8 mouse cellular contexts compared by ENCODE assay signal in genomic region chr8:120505082-120505511, GRCm38 (mm10).
DNase-seq lines count a peak whose midpoint lies in the region; ATAC-seq and TF ChIP-seq lines count a peak whose summit lies in the region.

No protein-coding gene starts in this region.

- no peaks in the 10 kb centered on the region for H3K27me3 ChIP-seq in forebrain, embryonic 15.5 days
- H3K27me3 ChIP-seq in liver, embryonic 13.5 days, result no peaks in the 10 kb centered on the region
- no peaks in the 10 kb centered on the region for H3K27me3 ChIP-seq in stomach, embryonic 15.5 days (replicated peaks)

- intact Hi-C loops in heart, postnatal 36 days (cut with DNase I), result loop anchor here (2.0 kb wide), 1 partner anchor 30 kb away; no protein-coding TSS in a partner anchor

- peak; percentile 39; the same call in 1 of the 2 replicates for ATAC-seq in forebrain, embryonic 15.5 days (replicated peaks)
- ATAC-seq in liver, embryonic 13.5 days (ENCODE audit: low read depth), result no peak
- no peak for ATAC-seq in stomach, embryonic 15.5 days (ENCODE audit: insufficient read depth, low FRiP score, low read depth)

- peak overlapping the region; percentile 25 for H3K4me3 ChIP-seq in forebrain, embryonic 15.5 days
- peak overlapping the region; percentile 13; the same call in 1 of the 2 replicates for H3K4me3 ChIP-seq in liver, embryonic 13.5 days (replicated peaks)
- H3K4me3 ChIP-seq in stomach, embryonic 15.5 days (replicated peaks), result no peak overlapping the region

- H3K9ac ChIP-seq in forebrain, embryonic 15.5 days (replicated peaks), result peak overlapping the region; percentile 38
- peak overlapping the region; percentile 56 for H3K9ac ChIP-seq in liver, embryonic 13.5 days
- no peak overlapping the region for H3K9ac ChIP-seq in stomach, embryonic 15.5 days

- no peaks in the 10 kb centered on the region for H3K9me3 ChIP-seq in forebrain, embryonic 15.5 days
- H3K9me3 ChIP-seq in liver, embryonic 13.5 days (replicated peaks), result no peaks in the 10 kb centered on the region
- no peaks in the 10 kb centered on the region for H3K9me3 ChIP-seq in stomach, embryonic 15.5 days

- H3K4me2 ChIP-seq in forebrain, embryonic 15.5 days (replicated peaks), result peak overlapping the region; percentile 46
- H3K4me2 ChIP-seq in liver, embryonic 13.5 days, result peak overlapping the region; percentile 52
- H3K4me2 ChIP-seq in stomach, embryonic 15.5 days, result peak overlapping the region; percentile 38

- H3K27ac ChIP-seq in forebrain, embryonic 15.5 days (replicated peaks), result peak overlapping the region; percentile 88
- H3K27ac ChIP-seq in liver, embryonic 13.5 days, result peak overlapping the region; percentile 35
- H3K27ac ChIP-seq in stomach, embryonic 15.5 days, result peak overlapping the region; percentile 68

- TF ChIP-seq POLR2A in brain, embryonic 14.5 days (IDR thresholded peaks at IDR 0.05; ENCODE audit: borderline replicate concordance, extremely low read depth, insufficient read depth, insufficient read length, poor library complexity, severe bottlenecking), result no peak

- H3K4me1 ChIP-seq in forebrain, embryonic 15.5 days, result peaks cover 95% of the 10 kb centered on the region
- peaks cover 97% of the 10 kb centered on the region for H3K4me1 ChIP-seq in liver, embryonic 13.5 days (replicated peaks)
- H3K4me1 ChIP-seq in stomach, embryonic 15.5 days, result peaks cover 87% of the 10 kb centered on the region

- peak; percentile 96 for DNase-seq in heart, adult 11 months
- DNase-seq in heart, postnatal 36 days, result no peak
- peak; percentile 90 for DNase-seq in brain, embryonic 14.5 days (ENCODE audit: low read depth)
- DNase-seq in liver, embryonic 13.5 days, result no peak
- DNase-seq in layer of hippocampus, postnatal 25 days (ENCODE audit: extremely low spot score in 1 of 2, low spot score in 1 of 2), result no peak
- no peak for DNase-seq in gastrocnemius, postnatal 10 days

- no peak for TF ChIP-seq CTCF in brain, embryonic 14.5 days (IDR thresholded peaks at IDR 0.05; ENCODE audit: borderline replicate concordance, extremely low read depth, insufficient read depth, insufficient read length)

- 1% methylated on average over 19 of the region's 19 CpGs for WGBS in forebrain, embryonic 15.5 days
- 17% methylated on average over 19 of the region's 19 CpGs for WGBS in liver, embryonic 13.5 days (ENCODE audit: insufficient replicate concordance)
- WGBS in stomach, embryonic 15.5 days, result 13% methylated on average over 19 of the region's 19 CpGs

- H3K36me3 ChIP-seq in forebrain, embryonic 15.5 days, result no peaks in the 10 kb centered on the region
- peaks cover 25% of the 10 kb centered on the region for H3K36me3 ChIP-seq in liver, embryonic 13.5 days
- H3K36me3 ChIP-seq in stomach, embryonic 15.5 days, result no peaks in the 10 kb centered on the region

Comparison
In these comparisons a context has a peak if more than half of its experiments do, and no peak if none do; other contexts are left out.
1. DNase-seq: peak in heart, adult 11 months (single experiment) and brain, embryonic 14.5 days (single experiment); none in heart, postnatal 36 days (0 of 2), liver, embryonic 13.5 days (single experiment), layer of hippocampus, postnatal 25 days (0 of 2) and gastrocnemius, postnatal 10 days (single experiment).
2. H3K27ac ChIP-seq: peak in every context shown above with its lines; median percentile 88 in forebrain, embryonic 15.5 days; 68 in stomach, embryonic 15.5 days; 35 in liver, embryonic 13.5 days.
3. Peak in every context shown above with its lines, with median percentiles within 50 percentile points of each other: H3K4me2 ChIP-seq.